Mouse (Mus musculus): ENCODE measurements around the gene Max. TPM values are rescaled to one million over a fixed set of nuclear protein-coding genes. Genes with fewer than 3 reads are reported as not detected.

The Max gene
- total RNA-seq, 1 experiment from 2014 or later = 167 TPM

GRCm38 (mm10) chr12:76896566-76896965, 65.4 kb downstream of the Max start:
- ATAC-seq (replicated peaks; ENCODE audit: insufficient number of reproducible peaks, low FRiP score, low TSS enrichment, poor library complexity, severe bottlenecking) = no peak

- ATAC-seq (replicated peaks; ENCODE audit: insufficient number of reproducible peaks, low FRiP score, low TSS enrichment, poor library complexity, severe bottlenecking) = no peak
Measured at GRCm38 (mm10) chr12:76895777-76896176, 66.2 kb downstream of the Max start.

DNA sequence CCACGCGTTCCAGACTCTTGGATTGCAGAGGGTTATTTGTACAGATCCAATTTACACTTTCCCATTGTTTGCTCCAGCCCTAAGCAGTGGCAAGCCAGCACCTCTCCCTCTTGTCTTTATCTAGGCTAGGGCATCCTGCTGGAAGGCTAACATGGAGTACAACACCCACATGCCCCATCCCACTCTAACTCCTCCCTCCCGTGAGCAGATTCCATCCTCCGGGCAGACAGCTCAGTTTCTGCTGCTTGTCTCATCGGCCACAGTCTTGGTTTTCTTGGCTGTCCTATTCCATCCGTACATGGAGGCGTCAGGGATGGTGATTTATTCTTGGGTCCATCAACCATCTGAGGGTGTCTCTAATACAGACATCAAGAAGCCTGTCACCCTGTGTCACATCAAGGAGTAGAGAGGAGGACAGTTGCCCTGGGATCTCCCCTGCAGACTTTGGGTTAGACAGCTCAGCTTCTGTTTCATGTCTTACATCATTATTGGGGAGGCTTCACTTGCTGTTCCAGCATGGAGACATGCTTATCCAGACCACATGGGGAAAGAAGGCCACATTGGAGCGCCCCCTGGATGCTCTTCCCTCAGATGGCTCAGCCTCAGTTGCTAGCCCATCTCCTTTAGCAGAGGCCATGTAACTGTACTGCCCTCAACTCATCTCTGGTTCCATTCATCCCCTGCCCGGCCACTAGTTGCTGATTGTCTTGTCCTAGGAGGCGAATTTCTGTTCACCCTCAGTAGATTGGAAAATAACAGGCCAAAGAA, 67.0 kb downstream of the Max start:
- ATAC-seq (replicated peaks; ENCODE audit: insufficient number of reproducible peaks, low FRiP score, low TSS enrichment, poor library complexity, severe bottlenecking) = no peak

DNA sequence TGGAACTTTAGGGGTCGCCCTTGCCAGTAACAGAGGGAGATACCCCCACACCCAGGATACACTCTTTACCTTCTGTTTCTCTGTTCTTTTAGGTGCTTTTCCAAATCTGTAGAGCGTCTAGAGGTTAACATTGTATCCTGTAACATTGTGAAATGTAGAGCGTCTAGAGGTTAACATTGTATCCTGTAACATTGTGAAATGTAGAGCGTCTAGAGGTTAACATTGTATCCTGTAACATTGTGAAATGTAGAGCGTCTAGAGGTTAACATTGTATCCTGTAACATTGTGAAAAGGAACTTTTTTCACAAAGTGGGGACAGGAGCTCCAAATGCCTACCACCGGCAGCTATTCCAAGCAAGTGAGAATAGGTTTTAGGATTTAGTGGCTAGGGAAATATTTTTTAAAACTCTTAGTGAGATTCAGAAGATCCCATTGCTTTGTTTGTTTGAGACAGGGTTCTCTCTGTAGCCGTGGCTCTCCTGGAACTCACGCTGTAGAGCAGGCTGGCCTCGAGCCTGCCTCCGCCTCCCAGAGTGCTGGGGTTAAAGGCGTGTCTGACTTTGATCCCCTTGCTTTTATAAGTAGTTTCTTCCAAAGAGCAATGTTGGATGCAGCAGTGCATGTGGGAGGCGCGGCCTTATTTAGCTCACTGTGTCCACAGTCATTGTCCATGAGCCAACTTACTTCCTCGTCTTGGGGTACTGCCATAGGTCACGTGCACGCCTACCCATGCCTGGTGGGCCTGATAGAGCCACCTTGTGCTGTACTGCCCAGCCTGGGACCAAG, 68.9 kb downstream of the Max start:
- ATAC-seq (replicated peaks; ENCODE audit: insufficient number of reproducible peaks, low FRiP score, low TSS enrichment, poor library complexity, severe bottlenecking) = no peak

DNA sequence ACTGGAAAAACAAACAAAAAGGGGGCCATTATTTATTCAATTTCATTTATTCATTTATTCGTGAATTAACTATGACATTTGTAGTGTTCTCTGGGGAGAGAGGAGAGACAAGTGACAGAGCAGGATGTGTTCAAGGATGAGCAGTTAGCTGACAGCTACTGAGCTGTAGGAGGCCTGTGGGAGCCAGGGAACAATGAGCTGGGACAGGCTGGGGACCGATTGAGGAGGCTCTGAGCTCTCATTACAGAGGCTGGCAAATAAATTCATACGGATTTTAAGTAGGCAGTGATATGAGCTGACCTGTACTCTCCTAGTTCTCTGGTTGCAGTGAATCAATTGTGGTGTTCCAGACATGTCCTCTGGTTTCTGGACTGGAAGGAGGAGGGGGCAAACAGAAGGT, 70.8 kb downstream of the Max start:
- ATAC-seq (replicated peaks; ENCODE audit: insufficient number of reproducible peaks, low FRiP score, low TSS enrichment, poor library complexity, severe bottlenecking) = no peak

GRCm38 (mm10) chr12:76889404-76890184, 72.4 kb downstream of the Max start:
- ATAC-seq (replicated peaks; ENCODE audit: insufficient number of reproducible peaks, low FRiP score, low TSS enrichment, poor library complexity, severe bottlenecking) = no peak

- no peak for ATAC-seq (replicated peaks; ENCODE audit: insufficient number of reproducible peaks, low FRiP score, low TSS enrichment, poor library complexity, severe bottlenecking)
Measured at GRCm38 (mm10) chr12:76887941-76888340, 74.1 kb downstream of the Max start.

Other genes starting within 250 kb of the Max start
- 42.5 to 61.0 TPM (median 52.8 TPM) in 3 replicates for gene Churc1, start 196.7 kb downstream of the Max start, total RNA-seq (2017)
- 1.4 to 8.8 TPM (median 6.4 TPM) in 3 replicates for gene Fntb, start 196.6 kb downstream of the Max start, total RNA-seq (2017)
- gene Gpx2, start 166.6 kb downstream of the Max start, total RNA-seq (2017) = not detected in 3 replicates
- not detected in 3 replicates for gene Rab15, start 139.3 kb downstream of the Max start, total RNA-seq (2017)